Mouse (Mus musculus) heart, adult 2 months (tissue): ENCODE data around the gene Ap1ar. TPM values are rescaled to one million over a fixed set of nuclear protein-coding genes. Genes with fewer than 3 reads are reported as not detected.
A peak's percentile ranks its signal among the peaks of the same experiment; 100 is the strongest.

Source experiments
- DNase-seq, 2 experiments: peaks; one replicate each; pipeline ENCODE4 v3.0.0; 2021
- H3K27ac ChIP-seq: fragments of 200-600 bp; 2 replicates; pipeline ENCODE4 v1.8.1; 2022
- H3K27me3 ChIP-seq: fragments of 200-500 bp; 2 replicates; pipeline ENCODE4 v1.6.1; 2012; ENCODE audit warnings: mild to moderate bottlenecking, low read length, inconsistent platforms, mixed read lengths; ENCODE audit not compliant: control insufficient read depth, insufficient read depth
- H3K36me3 ChIP-seq: fragments of 200-500 bp; 2 replicates; pipeline ENCODE4 v1.6.1; 2012; ENCODE audit warnings: low read length, inconsistent platforms; ENCODE audit not compliant: control insufficient read depth, insufficient read depth
- H3K4me1 ChIP-seq: fragments of 200-500 bp; 2 replicates; pipeline ENCODE4 v1.6.1; 2011; ENCODE audit warnings: low read length; ENCODE audit not compliant: control insufficient read depth, insufficient read depth
- H3K4me3 ChIP-seq: fragments of 200-600 bp; 2 replicates; pipeline ENCODE4 v1.8.1; 2022
- H3K79me2 ChIP-seq: fragments of 200-500 bp; replicated peaks from 2 replicates; pipeline ENCODE4 v1.6.1; 2012; ENCODE audit warnings: mild to moderate bottlenecking, inconsistent platforms, low read length, moderate library complexity, mixed read lengths; ENCODE audit not compliant: control insufficient read depth, insufficient read depth
- H3K9ac ChIP-seq: fragments of 200-500 bp; 2 replicates; pipeline ENCODE4 v1.6.1; 2012; ENCODE audit warnings: low read depth, mild to moderate bottlenecking, control low read depth, inconsistent platforms, low read length, mixed read lengths
- CTCF ChIP-seq: fragments of 200-600 bp; IDR thresholded peaks from 2 replicates; pipeline ENCODE4 v1.8.1; 2022; ENCODE audit warnings: antibody characterized with exemption, mild to moderate bottlenecking, moderate library complexity
- EP300 ChIP-seq: fragments of 200-500 bp; IDR thresholded peaks from 2 replicates; pipeline ENCODE4 v1.6.1; 2011; ENCODE audit warnings: low read depth, low read length, control low read depth; ENCODE audit not compliant: insufficient read depth
- POLR2A ChIP-seq: fragments of 200-500 bp; IDR thresholded peaks from 2 replicates; pipeline ENCODE4 v1.6.1; 2011; ENCODE audit warnings: mild to moderate bottlenecking, low read depth, low read length, control low read depth; ENCODE audit not compliant: insufficient read depth
- WGBS: fragments of 180-500 bp; shearing (Covaris S2); methylation state at CpG from one replicate; pipeline ENCODE4 v1.1.7; 2018; 5-methylcytosine and 5-hydroxymethylcytosine counted together
- intact Hi-C: fragments of 180-260 bp; cut with DNase I; formaldehyde crosslinking; loops from one replicate; pipeline ENCODE4 v1.15.1; 2025
- polyA plus RNA-seq: library from polyadenylated mRNA; depleted of rRNA; stranded (reverse); fragments of >200 nt; gene quantifications from 2 replicates; pipeline ENCODE4 v1.2.3, GENCODE M21; 2012
- total RNA-seq, 2 experiments: library from RNA; stranded (reverse); gene quantifications; 2 replicates each; pipeline ENCODE4 v1.2.3; 2021

Ap1ar gene
- total and polyA plus RNA-seq, 3 experiments = 12.0 to 18.2 (median 17.6) TPM

DNA sequence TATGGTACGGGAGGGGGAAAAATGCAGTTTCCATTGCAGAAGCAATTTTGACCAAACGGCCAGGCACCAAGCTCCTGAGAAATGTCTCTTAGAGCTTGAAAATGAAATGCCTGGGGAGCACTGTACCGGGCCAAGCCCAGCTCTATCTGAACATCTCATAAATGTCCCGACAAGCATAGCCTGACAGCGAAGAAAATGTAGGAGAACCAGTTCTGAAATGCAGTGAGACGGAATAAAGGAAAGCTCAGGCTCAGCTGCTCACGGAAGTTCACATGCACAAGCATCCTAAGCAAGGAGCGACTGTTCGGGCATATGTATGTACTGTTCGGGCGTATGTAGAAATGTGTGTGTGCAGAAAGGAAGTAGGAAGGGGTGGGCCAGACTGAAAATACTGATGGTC, 24.0 kb upstream of the Ap1ar start:
- TF ChIP-seq POLR2A = no peak
- TF ChIP-seq EP300 = no peak
- TF ChIP-seq CTCF = no peak
- H3K4me3 ChIP-seq = no peak overlapping the region
- DNase-seq = no peak
- 89% methylated on average over 11 of the region's 11 CpGs for WGBS
- H3K79me2 ChIP-seq = no peaks in the 10 kb centered on the region
- H3K27me3 ChIP-seq = no peaks in the 10 kb centered on the region
- no peak overlapping the region for H3K27ac ChIP-seq
- peaks cover 1% of the 10 kb centered on the region for H3K4me1 ChIP-seq
- intact Hi-C loops = no loop called here
- H3K9ac ChIP-seq = no peak overlapping the region
- no peaks in the 10 kb centered on the region for H3K36me3 ChIP-seq

DNA sequence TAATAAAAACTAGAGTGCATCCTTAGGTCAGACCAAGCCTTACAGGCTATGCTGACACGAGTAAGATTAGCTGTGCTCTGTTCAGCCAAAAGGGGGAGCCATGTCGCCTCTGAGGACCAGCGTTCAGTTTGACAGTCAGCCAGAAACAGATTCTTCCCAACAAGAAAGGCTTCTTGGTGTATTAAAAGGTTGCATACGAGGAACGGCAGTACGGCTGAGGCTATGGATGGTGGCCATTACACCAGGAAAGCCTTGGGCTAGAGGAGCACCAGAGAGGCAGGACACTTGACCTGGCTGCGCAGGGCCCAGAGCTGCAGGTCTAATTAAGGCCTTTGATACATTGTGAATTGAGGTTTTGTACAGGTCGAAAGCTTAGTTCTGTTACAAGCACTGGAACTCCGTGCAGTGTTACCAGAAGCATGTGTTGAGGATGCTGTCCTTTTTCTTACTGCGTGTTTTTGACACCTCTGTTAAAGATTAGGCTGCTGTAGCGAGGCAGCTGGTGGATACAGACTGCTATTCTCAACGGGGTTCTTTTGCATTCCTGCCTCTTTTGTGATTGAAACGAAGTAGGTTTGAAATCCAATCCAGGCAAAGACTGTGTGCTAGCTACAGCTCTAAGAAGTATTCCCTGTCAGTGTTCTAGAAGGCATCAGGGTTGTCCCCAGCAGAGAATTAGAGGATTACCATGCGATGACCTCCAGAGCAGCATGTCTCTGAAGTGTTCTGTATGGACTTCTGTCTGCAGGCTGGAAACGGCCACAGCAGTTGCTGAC, 16.3 kb upstream of the Ap1ar start:
- Histone ChIP-seq H3K79me2 (no peaks in the 10 kb centered on the region), H3K27ac (no peak overlapping the region), H3K36me3 (no peaks in the 10 kb centered on the region), H3K4me3 (no peak overlapping the region), H3K4me1 (peaks cover 2% of the 10 kb centered on the region; the same call in 1 of the 2 replicates), H3K27me3 (no peaks in the 10 kb centered on the region), H3K9ac (no peak overlapping the region)
- peak; percentile 60 to 69 for DNase-seq
- intact Hi-C loops = loop anchor here (1.0 to 5.0 kb wide), 2 partner anchors 44 to 96 kb away; partner anchors contain the start of gene Fam241a
- 31% methylated on average over 15 of the region's 15 CpGs for WGBS
- TF ChIP-seq POLR2A (no peak), CTCF (peak; percentile 95), EP300 (peak; percentile 71; the same call in 1 of the 2 replicates)

DNA sequence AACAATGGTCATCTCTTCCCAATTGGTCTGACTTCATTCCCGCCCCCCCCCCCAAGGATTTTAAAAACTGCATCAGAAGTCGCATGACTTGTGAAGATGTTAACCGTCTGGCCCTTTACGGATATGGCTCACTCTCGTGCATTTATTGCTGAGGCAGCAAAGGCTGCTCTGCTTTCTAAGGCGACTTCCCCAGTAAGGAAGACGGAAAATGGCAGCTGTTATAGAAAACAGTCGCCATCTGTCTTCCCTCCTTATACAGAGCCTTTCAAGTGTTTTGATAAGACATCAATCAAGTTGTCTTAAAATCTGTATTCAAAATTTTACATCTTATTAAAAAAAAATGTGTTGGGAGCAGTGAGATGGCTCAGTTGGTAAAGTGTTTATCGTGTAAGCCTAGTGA, 15.4 kb upstream of the Ap1ar start:
- no peak for TF ChIP-seq CTCF
- no peak for TF ChIP-seq EP300
- no peak for TF ChIP-seq POLR2A
- Histone ChIP-seq H3K4me3 (no peak overlapping the region), H3K9ac (no peak overlapping the region), H3K79me2 (no peaks in the 10 kb centered on the region), H3K27ac (no peak overlapping the region), H3K36me3 (no peaks in the 10 kb centered on the region), H3K27me3 (no peaks in the 10 kb centered on the region), H3K4me1 (peaks cover 2% of the 10 kb centered on the region; the same call in 1 of the 2 replicates)
- no peak for DNase-seq
- intact Hi-C loops = loop anchor here (1.0 to 5.0 kb wide), 2 partner anchors 45 to 97 kb away; partner anchors contain the start of gene Fam241a
- 69% methylated on average over 9 of the region's 9 CpGs for WGBS

DNA sequence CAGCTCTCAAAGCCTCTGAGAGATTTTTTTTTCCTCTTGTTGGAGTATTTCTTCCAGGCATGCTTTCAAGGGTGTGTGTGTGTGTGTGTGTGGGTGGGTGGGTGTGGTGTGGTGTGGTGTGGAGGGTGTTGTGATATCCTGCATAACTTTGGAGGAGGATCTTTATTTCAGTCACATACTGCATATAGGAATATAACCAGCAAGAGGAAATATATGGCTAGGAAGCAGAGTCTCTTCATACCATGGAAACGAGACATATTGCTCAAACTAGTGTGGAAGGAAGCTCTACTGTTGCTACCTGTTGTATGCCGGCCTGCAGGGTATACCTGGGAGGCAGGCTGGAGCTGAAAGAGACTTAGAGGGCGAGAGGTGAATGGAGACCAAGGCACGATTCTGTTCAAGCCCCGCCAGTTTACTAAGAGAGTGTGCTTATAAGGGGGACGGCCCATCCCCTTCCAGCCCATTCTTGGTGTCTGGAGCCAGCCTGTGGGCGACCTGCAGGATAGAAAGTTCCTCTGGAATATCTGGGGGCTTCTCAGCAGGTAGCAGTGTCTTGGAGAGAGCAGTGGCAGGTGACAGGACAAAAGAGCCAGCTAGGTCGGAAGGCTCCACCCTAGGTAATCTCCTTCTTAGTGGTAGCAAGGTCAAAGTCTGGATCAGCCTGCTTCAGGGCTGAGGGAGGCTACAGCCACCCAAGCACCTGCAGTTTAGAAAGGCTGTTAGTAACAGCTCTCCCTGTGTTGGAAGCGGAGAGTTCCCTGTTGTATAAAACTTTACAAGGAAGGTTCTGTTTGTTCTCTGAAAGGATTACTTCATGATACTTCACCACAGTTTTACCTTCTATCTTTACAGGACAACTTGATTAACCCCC, 13.7 kb upstream of the Ap1ar start:
- TF ChIP-seq POLR2A = no peak
- TF ChIP-seq CTCF = no peak
- no peak for TF ChIP-seq EP300
- Histone ChIP-seq H3K4me3 (no peak overlapping the region), H3K36me3 (no peaks in the 10 kb centered on the region), H3K9ac (no peak overlapping the region), H3K27ac (no peak overlapping the region), H3K4me1 (peaks cover 2% of the 10 kb centered on the region; the same call in 1 of the 2 replicates), H3K27me3 (no peaks in the 10 kb centered on the region), H3K79me2 (no peaks in the 10 kb centered on the region)
- no peak for DNase-seq
- WGBS = 71% methylated on average over 9 of the region's 9 CpGs
- intact Hi-C loops = loop anchor here (5.0 kb wide), 1 partner anchor 46 kb away; the partner anchor contains the start of gene Fam241a

- TF ChIP-seq EP300 = no peak
- no peak for TF ChIP-seq POLR2A
- no peak for TF ChIP-seq CTCF
- Histone ChIP-seq H3K27me3 (no peaks in the 10 kb centered on the region), H3K36me3 (no peaks in the 10 kb centered on the region), H3K27ac (no peak overlapping the region), H3K4me3 (no peak overlapping the region), H3K4me1 (peaks cover 2% of the 10 kb centered on the region; the same call in 1 of the 2 replicates), H3K79me2 (no peaks in the 10 kb centered on the region), H3K9ac (no peak overlapping the region)
- DNase-seq = no peak
- WGBS = 73% methylated on average over 5 of the region's 5 CpGs
- intact Hi-C loops = loop anchor here (5.0 kb wide), 1 partner anchor 47 kb away; the partner anchor contains the start of gene Fam241a
Measured at GRCm38 (mm10) chr3:127849922-127850321, 12.6 kb upstream of the Ap1ar start.
